Mouse (Mus musculus) spleen, embryonic (tissue): ENCODE measurements around the gene Scarb1.

Source experiments
- CTCF ChIA-PET: fragments of 350-600 bp; sonication (Branson Sonifier 250); formaldehyde crosslinking; loops from one replicate; lab custom pipeline; 2022; lab: Charles Lee

Gene Scarb1

DNA sequence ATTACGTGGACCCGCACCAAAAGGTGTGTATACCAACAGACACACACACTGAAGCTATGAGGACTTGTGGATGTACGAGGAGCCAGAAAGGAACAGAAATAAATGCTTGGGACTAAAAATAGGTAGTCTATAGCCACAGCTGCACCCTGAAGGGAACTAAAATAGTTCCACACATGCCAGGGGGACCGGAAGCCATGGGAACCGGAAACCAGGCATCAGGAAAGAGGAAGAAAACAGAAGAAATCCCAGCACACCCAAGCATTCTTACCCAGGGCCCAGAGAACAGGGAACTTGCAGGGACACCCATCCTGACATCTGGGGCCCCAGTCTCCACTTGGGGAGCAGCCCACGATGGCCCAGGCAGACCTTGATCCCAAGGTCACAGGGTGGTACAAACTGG is 7.9 kb downstream of the Scarb1 start:
- CTCF ChIA-PET, result no interaction called here

DNA sequence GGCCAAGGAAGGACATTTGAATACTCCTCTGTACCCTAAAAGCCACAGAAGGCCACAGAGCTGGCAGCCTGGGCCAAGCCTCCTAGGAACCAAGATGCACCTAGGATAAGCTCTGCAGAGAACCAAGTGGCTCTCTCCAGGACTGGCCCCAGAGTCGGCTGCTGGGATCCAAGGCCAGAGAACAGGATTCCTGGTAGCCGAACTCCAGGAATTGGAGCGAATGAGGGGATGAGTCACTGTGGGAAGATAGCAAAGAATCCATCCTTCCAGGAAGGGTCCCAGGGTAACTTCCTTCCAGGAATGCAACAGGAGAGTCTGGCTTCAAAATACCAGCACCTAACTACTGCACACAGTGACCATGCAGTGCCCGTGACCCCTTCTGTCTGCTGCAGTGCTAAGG is 8.6 kb downstream of the Scarb1 start:
- CTCF ChIA-PET, result no interaction called here

DNA sequence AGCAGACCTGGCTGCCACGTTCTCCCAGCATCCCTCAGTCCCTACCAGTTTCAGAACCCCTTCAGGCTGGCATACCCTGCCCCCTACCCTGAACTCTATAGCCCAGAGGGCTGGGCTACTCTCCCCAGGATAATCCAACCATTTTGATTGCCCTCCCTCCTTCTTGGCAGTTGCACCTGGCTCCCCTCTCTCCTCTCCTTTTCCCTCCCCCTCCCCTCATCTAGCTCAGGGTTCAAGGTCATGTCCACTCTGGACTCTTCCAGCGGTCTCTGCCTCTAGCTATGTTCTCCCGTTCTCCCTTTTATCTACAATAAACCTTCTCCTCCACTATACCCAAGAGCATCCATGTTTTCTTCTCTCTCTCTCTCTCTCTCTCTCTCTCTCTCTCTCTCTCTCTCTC is 9.1 kb downstream of the Scarb1 start:
- CTCF ChIA-PET, result no interaction called here

DNA sequence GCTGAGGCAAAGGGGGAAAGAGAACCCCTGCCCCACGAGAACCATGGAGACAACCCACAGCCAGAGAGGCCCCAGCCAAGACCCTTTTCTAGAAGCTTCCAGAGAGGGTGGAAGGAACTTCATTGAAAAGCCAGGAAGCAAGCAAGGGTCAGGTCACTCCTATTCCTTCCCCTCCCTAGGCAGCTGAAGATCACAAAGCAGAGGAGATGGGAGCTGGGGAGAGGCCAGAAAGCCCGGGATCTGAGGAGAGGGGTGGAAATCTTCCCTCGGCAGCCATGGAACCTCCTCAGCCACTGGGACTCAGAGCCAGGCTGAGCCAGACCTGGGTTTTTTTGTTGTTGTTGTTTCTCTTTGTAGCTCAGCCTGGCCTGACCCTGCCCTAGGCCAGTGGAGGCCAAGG is 9.8 kb downstream of the Scarb1 start:
- CTCF ChIA-PET, result interaction anchor here (0.6 kb wide), 1 partner anchor 114 kb away, joined by 3 read pairs; no protein-coding TSS in a partner anchor

DNA sequence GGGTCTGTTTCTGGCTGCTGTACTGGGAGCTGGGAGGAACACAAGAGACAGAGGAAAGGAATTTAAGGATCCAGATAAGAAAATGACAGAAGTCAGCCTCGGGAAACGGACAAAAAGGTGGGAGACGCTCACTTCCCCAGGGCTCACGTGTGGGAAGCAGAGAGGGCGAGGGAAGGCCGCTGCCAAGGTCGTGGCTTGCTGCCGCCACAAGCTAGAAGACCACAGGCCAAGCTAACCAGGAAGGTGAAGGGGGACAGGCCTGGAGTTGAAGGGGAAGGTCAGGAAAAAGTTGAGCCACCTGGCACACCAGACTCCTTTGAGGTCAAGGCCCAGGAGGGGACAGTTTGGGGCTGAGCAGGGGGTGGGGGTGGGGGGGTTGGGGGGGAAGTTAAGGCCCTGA is 10.2 kb downstream of the Scarb1 start:
- CTCF ChIA-PET, result no interaction called here

DNA sequence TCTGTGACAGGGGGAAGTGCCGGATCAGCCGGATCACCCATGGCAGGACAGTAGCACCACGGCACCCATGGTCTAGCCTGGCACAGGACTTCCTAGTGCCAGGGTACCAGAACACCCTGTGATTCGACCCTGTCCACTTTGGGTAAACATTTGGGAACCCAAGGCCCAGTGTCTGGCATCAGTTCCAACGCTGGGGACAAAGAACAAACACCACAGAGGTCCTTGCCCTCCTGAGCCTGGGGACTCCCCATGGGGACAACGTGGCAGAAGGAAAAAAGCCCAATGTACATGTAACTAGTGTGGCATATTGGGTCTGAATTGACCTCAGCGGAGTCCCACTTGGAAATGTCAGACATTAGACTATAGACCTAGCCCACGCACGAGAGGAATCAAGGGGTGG is 10.7 kb downstream of the Scarb1 start:
- CTCF ChIA-PET, result no interaction called here

DNA sequence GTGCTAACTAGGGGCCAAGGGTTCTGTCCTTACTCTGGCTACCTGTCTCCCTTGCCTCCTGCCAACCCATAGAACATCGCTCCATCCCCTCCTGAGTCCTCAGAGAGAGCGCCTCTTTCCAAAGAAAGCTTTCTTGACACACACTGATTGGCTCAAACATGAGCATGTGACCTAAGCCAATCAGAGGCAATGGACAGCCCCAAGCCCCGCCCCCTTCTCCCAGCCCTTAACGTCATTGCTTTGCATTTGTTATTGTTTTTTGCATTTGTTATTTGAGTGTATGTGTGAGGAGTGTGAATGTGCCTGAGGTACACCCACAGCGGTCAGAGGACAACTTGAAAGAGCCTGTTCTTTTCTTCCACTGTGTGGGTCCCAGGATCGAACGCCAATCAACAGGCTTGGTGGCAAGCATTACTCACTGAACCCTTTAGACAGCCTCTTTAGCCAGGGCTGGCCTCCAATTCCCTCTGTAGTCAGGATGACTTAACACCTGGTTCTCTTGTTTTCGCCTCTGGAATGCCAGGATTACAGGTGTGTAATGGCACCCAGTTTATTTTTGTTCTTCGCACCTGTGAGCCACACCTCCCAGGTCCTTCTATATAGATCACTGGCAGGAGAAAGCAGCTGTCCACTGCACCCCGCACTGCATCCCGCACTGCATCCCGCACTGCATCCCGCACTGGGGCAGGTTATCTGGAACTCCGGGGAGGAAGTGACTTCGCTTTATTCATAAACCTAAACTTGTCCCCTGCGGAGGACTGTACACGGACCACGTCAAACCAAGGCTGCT is 13.1 kb downstream of the Scarb1 start:
- CTCF ChIA-PET, result no interaction called here

DNA sequence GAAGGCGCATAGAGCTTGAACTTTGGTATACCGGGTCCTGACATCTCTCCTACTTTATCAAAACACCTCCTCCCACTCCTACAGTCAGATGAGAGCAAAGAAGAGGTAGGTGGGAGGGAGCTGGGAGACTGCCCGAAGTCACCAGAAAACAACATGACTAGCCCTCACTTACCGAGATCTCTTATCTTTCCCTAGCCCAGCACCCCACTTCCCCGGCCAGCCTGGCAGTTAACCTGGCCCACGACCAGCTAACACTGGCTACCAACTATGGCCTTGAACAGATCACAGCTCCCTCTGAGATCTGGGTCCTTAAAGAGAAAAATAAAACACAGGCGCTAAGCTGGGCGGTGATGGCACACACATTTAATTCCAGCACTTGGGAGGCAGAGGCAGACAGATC is 14.5 kb downstream of the Scarb1 start:
- CTCF ChIA-PET, result no interaction called here

DNA sequence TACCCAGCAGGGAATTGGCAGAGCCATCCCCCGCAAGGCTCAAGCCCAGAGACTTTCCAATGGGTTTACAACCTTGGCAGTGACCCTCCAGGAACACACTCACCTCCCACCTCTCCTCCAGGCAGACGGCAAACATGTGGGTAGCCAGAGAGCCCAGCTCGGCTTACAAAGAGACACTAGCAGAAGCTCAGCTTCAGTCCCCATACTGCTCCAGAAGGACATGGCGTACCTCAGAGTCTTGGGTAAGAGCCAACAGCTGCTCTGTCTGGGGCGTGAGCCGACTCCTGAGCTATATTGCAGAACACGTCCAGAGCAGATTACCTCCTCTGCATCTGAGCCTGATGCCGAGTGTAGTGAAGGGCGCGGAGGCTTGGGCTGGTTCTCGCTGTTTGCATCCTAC is 15.0 kb downstream of the Scarb1 start:
- CTCF ChIA-PET, result no interaction called here

DNA sequence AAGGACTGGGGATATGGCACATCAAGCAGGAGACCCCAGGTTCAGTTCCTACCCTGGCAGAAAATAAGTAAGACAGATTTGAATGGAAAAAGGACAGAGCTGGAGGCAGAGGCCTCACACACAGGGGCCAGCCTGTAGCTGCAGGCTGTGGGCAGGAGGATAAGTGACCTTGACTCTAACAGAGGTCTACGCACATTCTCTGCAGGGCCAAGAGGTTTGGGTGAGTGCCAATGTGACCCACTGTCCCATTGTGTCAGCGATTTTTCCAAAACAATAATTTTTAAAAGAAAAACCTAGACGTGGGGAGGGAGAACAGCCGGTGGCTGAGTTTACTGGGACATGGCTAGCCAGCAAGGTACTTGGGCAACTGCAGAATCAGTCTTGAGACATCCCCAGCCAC is 15.6 kb downstream of the Scarb1 start:
- CTCF ChIA-PET, result no interaction called here

DNA sequence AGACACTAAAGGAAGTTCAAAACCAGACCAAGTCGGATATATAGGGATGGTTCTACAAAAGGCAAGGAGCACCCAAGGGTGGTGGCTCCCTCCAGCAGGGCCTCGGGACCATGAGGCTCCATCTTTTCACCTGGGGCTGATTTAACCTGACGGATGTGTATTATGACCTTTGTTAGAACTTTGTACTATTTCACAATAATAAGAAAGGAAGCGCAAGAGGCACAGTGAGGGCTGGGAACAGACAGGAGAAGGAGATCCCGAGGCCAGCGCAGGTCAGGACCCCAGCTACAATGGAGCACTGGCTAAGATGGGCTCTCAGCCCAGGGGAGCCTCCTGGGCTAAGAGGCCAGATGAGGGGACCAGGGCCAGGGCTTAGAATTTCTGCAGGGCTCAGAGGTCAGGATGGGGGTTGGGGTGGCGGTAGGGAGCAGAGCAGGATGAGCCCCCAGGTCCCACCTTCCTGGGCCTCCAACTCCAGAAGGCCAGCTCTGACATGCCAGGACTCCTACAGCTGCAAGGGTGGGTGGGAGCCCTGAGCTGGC is 16.9 kb downstream of the Scarb1 start:
- CTCF ChIA-PET, result no interaction called here

DNA sequence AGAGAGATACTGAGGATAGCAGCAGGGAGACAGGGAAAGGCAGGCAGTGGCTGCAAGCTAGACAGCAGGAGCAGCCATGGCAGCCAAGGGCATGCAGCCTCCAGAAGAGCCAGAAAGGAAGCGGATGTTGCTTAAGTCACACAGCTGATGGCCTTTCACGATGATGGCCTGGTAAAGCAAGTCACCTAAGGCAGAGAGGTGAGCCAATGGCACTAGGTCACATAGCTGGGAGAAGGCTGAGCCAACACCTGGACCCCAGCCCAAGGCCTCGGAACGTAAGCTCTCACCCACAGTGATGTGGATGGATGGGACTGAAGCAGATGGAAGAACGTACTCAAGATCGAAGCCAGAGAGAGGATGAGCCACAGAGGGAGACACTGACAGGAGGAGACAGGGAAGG is 17.8 kb downstream of the Scarb1 start:
- CTCF ChIA-PET, result no interaction called here

DNA sequence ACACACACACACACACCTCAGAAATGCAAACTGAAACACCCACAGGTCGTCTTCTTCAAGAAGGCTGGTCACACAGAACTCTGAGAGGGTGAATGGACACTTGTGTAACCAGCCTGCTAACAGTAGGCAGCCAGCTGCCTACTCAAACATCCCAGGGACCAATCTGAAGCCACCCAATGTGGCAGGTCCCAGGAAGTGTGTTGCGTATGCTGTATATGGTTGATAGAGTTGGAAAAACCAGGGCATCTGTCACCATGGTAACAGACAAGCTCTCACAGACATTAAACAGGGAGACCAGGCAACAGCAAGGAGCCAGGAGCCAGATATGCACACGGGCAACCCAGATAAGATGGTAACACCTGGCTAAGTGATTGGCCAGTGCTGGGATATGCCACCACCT is 19.1 kb downstream of the Scarb1 start:
- CTCF ChIA-PET, result no interaction called here

DNA sequence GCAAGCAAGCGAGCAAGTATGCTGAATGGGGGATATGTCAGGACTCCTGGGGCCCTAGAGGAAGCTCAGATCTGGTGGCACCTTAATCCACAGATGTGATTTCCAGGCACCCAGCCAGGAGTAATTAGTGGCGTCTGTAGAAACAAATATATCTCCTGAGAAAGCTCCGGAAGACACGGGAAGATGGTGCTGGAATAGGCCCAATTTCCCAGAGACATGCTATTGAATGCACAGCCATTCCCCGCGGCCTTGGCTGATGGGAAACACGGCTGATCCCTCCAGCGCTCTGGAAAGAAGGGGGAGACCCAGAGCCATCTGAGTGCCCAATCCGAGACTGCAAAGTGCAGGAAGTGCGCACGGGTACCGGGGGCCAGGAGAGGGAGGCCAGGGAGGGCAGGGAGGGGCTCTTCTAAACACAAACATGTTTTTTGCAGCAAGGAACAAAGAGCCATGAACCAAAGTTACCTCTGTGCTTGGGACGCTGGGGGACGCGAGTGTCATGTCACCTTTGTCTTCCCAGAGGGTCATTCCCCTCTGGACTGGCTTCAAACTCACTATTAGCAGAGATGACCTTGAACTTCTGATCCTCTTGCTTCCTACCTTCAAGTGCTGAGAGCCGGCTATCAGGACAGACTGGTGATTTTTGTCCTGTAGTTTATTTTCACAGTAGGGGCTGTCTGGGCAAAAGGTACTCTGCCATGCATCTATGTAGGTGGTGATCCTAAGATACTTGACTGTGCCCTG is 21.7 kb downstream of the Scarb1 start:
- CTCF ChIA-PET, result no interaction called here

DNA sequence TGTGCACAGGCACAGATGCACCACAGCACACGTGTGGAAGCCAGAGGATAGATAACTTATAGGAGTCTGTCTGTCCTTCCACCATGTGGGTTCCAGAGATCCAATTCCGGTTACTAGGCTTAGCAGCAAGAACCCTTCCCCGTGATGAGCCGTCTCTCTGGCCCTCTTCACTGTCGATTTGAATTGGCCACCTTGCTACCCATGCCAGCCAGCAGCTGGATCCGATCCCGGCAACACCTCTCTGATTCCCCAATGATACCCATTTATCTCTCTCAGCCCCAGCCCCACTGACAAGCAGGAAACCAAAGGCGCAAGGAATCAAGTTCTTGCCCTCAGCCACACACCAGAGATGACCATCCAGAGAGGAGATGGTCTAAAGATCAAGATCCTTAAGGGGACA is 22.9 kb downstream of the Scarb1 start:
- CTCF ChIA-PET, result no interaction called here

DNA sequence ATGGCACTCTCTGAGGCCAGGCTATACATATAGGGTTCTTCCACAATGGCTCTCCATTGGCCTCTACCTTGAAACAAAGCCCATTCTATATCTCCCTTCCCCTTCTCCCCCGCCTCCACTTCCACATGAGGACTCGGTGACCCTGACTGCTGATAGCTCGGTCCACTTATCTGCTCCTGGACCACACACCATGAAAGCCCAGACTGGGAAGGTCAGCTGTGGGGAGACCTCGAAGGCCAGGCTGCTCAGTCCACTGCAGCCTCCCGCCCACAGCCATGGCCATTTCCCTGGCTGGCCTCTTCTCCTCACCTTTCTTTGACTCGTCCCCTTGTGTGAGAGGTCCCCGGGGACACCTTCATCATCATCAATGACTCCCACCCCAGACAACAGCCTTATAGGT is 23.6 kb downstream of the Scarb1 start:
- CTCF ChIA-PET, result no interaction called here

DNA sequence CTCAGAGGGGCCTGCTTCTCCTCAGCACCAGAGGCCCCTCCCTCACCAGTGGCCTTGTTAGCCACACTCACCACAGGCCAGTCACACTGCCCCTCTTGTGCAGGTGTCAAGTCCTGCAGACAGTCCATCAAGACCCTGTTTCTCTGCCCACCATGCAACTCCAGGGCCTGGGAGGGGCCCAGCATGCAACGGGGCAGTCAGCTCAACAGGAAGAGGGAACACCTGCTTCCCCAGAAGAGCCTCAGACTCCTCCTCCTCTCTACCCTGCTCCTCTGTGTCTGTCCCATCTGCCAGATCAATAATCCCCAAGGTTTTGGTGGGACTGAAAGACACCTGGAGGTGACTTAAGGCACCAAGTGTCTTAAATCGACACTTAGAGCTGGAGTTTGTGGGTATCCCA is 24.1 kb downstream of the Scarb1 start:
- CTCF ChIA-PET, result no interaction called here

DNA sequence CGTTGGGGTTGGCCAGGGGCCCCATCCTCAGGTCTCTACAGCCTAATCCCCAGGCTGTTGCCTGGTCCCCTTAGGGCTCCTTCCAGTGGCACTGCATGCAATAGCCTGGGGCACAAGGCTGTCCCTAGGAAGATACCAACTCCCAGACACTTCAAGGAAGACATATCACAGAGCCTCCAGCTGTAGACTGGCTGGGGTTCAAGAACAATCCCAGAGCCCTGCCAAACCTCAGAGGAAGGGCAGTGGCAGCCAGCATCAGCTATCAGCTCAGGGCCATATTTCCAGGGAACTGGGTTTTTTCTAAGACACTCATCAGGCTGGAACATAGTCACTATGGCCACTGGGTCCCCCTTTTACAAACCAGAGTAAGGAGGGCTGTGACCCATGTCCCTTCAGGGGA is 25.8 kb downstream of the Scarb1 start:
- CTCF ChIA-PET, result no interaction called here

DNA sequence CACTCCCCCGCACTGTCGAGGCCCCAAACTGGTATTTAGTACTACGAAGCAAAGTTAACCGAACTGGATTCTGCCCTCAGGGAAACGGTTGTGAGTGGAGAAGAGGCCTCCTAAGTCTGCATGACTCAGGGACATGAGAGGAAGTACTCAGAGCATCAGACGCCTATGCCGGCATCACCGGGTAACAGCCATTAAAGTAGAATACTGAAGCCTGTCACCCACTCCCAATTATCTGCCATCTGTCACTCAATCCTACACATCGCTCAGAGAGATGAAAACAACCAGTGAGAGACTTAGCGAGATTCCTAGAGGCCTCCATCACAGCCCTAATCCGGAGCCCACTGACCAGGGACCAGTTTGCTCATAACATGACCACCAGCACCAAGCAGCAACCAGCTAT is 26.9 kb downstream of the Scarb1 start:
- CTCF ChIA-PET, result no interaction called here

DNA sequence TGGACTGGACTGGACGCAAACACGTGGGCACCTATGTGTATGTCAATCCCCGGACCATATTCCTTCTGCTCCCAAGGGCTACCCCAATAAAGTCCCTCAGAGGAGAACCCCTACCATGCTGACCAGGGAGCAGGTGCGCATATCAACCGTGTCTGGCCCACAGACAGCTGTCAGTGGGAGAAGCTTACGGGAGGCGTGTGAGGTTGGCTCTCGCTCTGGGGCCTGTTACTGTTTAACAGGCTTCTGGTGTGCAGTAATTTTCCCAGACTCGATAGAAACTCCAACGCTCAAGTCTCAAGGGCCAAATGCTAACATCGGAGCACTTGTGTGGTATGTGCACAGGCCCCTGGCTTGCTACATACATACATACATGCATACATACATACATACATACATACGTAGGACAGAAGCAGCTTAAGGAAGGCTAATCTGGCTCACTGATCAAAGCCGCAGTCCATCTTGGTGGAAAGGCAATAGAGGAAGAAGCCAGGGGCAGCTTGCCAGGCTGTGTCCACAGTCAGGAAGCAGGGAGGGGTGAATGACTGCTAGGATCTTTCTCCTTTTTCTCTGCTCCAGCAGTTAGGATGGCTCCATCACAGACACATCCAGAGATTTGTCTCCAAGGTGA is 27.8 kb downstream of the Scarb1 start:
- CTCF ChIA-PET, result no interaction called here

DNA sequence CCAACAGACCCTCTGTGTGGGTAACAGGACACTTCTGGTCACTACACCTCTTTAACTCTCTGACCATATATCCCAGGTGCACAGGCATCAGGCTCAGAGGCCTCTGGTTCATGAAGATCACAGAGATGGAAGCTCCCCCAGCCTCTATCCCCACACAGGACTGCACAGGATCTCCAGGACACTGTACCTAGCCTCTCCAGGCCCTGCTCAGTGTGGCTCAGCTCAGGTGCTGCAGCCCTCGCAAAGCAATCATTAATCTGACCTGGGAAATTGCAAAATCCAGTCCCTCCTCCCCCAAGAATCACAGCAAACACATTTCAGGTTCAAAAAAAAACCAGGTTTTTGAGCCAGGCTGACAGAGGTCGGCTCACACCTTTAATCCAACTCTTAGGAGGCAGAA is 29.9 kb downstream of the Scarb1 start:
- CTCF ChIA-PET, result no interaction called here

DNA sequence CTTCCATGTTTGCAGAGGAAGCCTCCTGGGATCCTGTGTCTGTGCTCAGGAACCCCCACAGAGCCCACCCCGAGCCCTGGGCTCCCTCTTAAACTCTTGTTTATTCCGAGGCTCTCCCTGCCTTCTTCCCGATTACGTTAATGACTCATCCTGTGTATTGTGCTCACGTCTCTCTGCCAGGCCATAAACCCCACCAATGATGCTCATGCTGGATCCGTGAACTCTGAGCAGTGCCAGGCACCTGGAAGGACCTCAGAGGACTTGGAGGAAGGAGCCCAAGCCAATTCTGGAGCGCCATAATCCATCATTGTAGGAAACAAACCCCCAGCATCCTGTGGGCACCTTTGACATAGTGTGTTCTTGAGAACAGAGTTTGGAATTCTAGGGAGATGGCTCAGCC is 31.7 kb downstream of the Scarb1 start:
- CTCF ChIA-PET, result no interaction called here

DNA sequence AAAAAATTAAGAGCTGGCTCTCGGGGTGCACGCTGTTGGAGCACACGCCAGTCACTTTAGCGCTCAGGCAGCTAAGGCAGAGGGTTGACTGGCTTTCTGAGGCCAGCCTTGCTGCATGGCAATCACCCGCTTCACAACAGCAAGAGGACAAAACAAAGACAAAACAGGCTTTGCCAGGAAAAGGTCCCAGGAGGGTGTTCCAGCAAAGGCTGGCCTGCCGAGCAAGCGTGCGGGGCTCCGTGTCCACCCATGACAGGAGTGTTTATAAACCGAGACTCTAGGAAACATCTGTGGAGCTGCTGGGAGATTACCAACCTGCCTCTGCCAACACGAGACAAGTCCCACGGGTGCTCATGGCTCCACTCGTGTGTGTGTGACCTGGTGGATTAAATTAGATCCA is 34.1 kb downstream of the Scarb1 start:
- CTCF ChIA-PET, result no interaction called here
